Mouse (Mus musculus): ENCODE results near the gene 4921507P07Rik.
A peak's percentile ranks its signal among the peaks of the same experiment; 100 is the strongest.
"Not testable (repeated sequence)": the region's sequence is repeated elsewhere in the genome, so short reads cannot be mapped to it uniquely, and the experiment has no call there.

Gene 4921507P07Rik

GRCm38 (mm10) chr6:50596301-50597211 is at the start of gene 4921507P07Rik:
Gene 4921507P07Rik (minus strand): TSS chr6:50596632.
- DNase-seq (ENCODE audit: low spot score) = peak; percentile 97

GRCm38 (mm10) chr6:50644701-50645100 is 48.3 kb upstream of the 4921507P07Rik start:
- no peak for DNase-seq (ENCODE audit: low spot score)

- DNase-seq (ENCODE audit: low spot score) = no peak
These were observed 45.5 kb upstream of the 4921507P07Rik start for GRCm38 (mm10) chr6:50641898-50642297.

- no peak for DNase-seq (ENCODE audit: low spot score)
These were observed 43.9 kb upstream of the 4921507P07Rik start for GRCm38 (mm10) chr6:50640377-50640776.

GRCm38 (mm10) chr6:50639656-50640055 is 43.2 kb upstream of the 4921507P07Rik start:
- DNase-seq (ENCODE audit: low spot score) = no peak

GRCm38 (mm10) chr6:50626170-50626569 is 29.7 kb upstream of the 4921507P07Rik start:
- DNase-seq (ENCODE audit: low spot score) = not testable (repeated sequence)

GRCm38 (mm10) chr6:50618273-50618672 is 21.8 kb upstream of the 4921507P07Rik start:
- DNase-seq (ENCODE audit: low spot score) = not testable (repeated sequence)

- DNase-seq (ENCODE audit: low spot score) = peak; percentile 37
These were observed 5.2 kb upstream of the 4921507P07Rik start for GRCm38 (mm10) chr6:50601620-50602019.

GRCm38 (mm10) chr6:50598560-50598959 is 2.1 kb upstream of the 4921507P07Rik start:
- DNase-seq (ENCODE audit: low spot score) = peak; percentile 49

GRCm38 (mm10) chr6:50594372-50594771 is 2.1 kb downstream of the 4921507P07Rik start:
- DNase-seq (ENCODE audit: low spot score) = no peak

GRCm38 (mm10) chr6:50593334-50593845 is 3.0 kb downstream of the 4921507P07Rik start:
- DNase-seq (ENCODE audit: low spot score) = no peak

GRCm38 (mm10) chr6:50590234-50590633 is 6.2 kb downstream of the 4921507P07Rik start:
- no peak for DNase-seq (ENCODE audit: low spot score)

- DNase-seq (ENCODE audit: low spot score) = peak; percentile 62
These were observed 8.2 kb downstream of the 4921507P07Rik start for GRCm38 (mm10) chr6:50588251-50588650.

GRCm38 (mm10) chr6:50587412-50587811 is 9.0 kb downstream of the 4921507P07Rik start:
- DNase-seq (ENCODE audit: low spot score) = no peak

- no peak for DNase-seq (ENCODE audit: low spot score)
These were observed 10.1 kb downstream of the 4921507P07Rik start for GRCm38 (mm10) chr6:50586316-50586715.

- DNase-seq (ENCODE audit: low spot score) = no peak
These were observed 10.7 kb downstream of the 4921507P07Rik start for GRCm38 (mm10) chr6:50585733-50586132.

- no peak for DNase-seq (ENCODE audit: low spot score)
These were observed 24.8 kb downstream of the 4921507P07Rik start for GRCm38 (mm10) chr6:50571661-50572060.

- no peak for DNase-seq (ENCODE audit: low spot score)
These were observed 29.5 kb downstream of the 4921507P07Rik start for GRCm38 (mm10) chr6:50566997-50567255.

- peak; percentile 99 for DNase-seq (ENCODE audit: low spot score)
These were observed 30.1 kb downstream of the 4921507P07Rik start, which contains the start of gene Cycs for GRCm38 (mm10) chr6:50566141-50566996. Gene Cycs (minus strand): TSS chr6:50566538.

- DNase-seq (ENCODE audit: low spot score) = no peak
These were observed 32.8 kb downstream of the 4921507P07Rik start for GRCm38 (mm10) chr6:50563651-50564050.

GRCm38 (mm10) chr6:50562421-50562820 is 34.0 kb downstream of the 4921507P07Rik start:
- DNase-seq (ENCODE audit: low spot score) = no peak

- DNase-seq (ENCODE audit: low spot score) = no peak
These were observed 35.7 kb downstream of the 4921507P07Rik start for GRCm38 (mm10) chr6:50560776-50561175.

- no peak for DNase-seq (ENCODE audit: low spot score)
These were observed 37.6 kb downstream of the 4921507P07Rik start for GRCm38 (mm10) chr6:50558877-50559276.

Measured in lung, postnatal 25 days (tissue).